Mouse (Mus musculus): Measurements from ENCODE around the gene Sft2d2. TPM values are rescaled to one million over a fixed set of nuclear protein-coding genes. Genes with fewer than 3 reads are reported as not detected.

The Sft2d2 gene
- total and polyA plus RNA-seq, 2 experiments = 29.8 to 32.4 TPM

DNA sequence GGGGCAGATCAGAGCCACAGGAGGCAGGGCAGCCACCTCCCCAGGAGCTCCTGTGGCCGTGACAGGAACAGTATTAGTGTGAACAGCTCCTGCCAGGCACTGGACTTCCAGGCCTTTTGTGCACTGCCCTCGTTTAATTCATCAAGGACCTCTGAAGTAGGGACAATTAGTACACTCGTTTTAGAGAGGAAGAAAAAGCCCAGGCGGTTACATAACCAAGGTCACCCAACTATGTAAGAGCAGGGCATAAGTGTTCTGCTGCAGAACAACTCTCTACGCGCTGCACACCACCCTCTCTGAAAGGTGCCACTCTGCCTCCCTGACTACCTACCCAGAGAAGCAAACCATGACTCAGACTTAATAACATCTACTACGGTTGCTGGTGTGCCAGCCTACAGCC lies 9.1 kb downstream of the Sft2d2 start:
- Histone ChIP-seq H3K27me3 (ENCODE audit: control insufficient read depth, insufficient read depth, low read length) (no peaks in the 10 kb centered on the region), H3K4me3 (ENCODE audit: insufficient read depth, low read depth, low read length) (no peak overlapping the region), H3K36me3 (ENCODE audit: control insufficient read depth, insufficient read depth, low read length) (peaks cover 29% of the 10 kb centered on the region), H3K4me1 (ENCODE audit: control insufficient read depth, insufficient read depth, low read length) (no peaks in the 10 kb centered on the region; the same call in 1 of the 2 replicates), H3K9ac (ENCODE audit: low read depth, low read length) (no peak overlapping the region), H3K79me2 (ENCODE audit: control insufficient read depth, insufficient read depth, low read length) (peaks cover 7% of the 10 kb centered on the region; the same call in 1 of the 2 replicates), H3K27ac (replicated peaks; ENCODE audit: insufficient read depth, low read depth, low read length) (no peak overlapping the region)
- WGBS = 82% methylated on average over 7 of the region's 7 CpGs
- DNase-seq (ENCODE audit: extremely low read depth, low read depth, low spot score) = no peak
- TF ChIP-seq CTCF (IDR thresholded peaks at IDR 0.05; ENCODE audit: low read depth, low read length) (no peak), POLR2A (IDR thresholded peaks at IDR 0.05; ENCODE audit: extremely low read depth, insufficient read depth, low read length) (no peak)

- Histone ChIP-seq H3K27ac (replicated peaks; ENCODE audit: insufficient read depth, low read depth, low read length) (no peak overlapping the region), H3K4me3 (ENCODE audit: insufficient read depth, low read depth, low read length) (no peak overlapping the region), H3K9ac (ENCODE audit: low read depth, low read length) (no peak overlapping the region), H3K4me1 (ENCODE audit: control insufficient read depth, insufficient read depth, low read length) (no peaks in the 10 kb centered on the region; the same call in 1 of the 2 replicates), H3K36me3 (ENCODE audit: control insufficient read depth, insufficient read depth, low read length) (peaks cover 32% of the 10 kb centered on the region), H3K27me3 (ENCODE audit: control insufficient read depth, insufficient read depth, low read length) (no peaks in the 10 kb centered on the region), H3K79me2 (ENCODE audit: control insufficient read depth, insufficient read depth, low read length) (peaks cover 3% of the 10 kb centered on the region; the same call in 1 of the 2 replicates)
- no peak for TF ChIP-seq POLR2A (IDR thresholded peaks at IDR 0.05; ENCODE audit: extremely low read depth, insufficient read depth, low read length)
- TF ChIP-seq CTCF (IDR thresholded peaks at IDR 0.05; ENCODE audit: low read depth, low read length) = no peak
- 62% methylated on average over 3 of the region's 3 CpGs for WGBS
- DNase-seq (ENCODE audit: extremely low read depth, low read depth, low spot score) = peak; percentile 73
Observed at GRCm38 (mm10) chr1:165184178-165184577, 10.1 kb downstream of the Sft2d2 start.

DNA sequence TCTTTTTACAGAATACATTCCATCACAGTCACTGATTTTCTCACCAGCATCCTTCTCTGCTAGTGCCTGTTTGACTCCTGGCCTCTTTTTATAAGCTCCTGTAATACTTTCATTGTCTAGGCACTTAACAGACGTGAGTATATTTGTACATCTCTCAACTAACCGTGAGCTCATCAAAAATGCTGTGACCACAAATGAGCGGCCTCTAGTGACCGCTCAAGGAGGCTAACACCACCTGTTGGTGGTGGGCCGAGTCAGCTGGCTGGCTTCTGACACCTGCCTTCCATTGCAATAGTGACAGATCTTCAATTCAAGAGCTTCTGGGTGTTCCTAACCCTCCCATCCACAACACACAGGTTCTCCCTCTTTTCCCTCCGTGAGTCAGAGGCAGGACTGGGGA lies 10.8 kb downstream of the Sft2d2 start:
- TF ChIP-seq CTCF (IDR thresholded peaks at IDR 0.05; ENCODE audit: low read depth, low read length) (no peak), POLR2A (IDR thresholded peaks at IDR 0.05; ENCODE audit: extremely low read depth, insufficient read depth, low read length) (no peak)
- Histone ChIP-seq H3K27ac (replicated peaks; ENCODE audit: insufficient read depth, low read depth, low read length) (no peak overlapping the region), H3K36me3 (ENCODE audit: control insufficient read depth, insufficient read depth, low read length) (peaks cover 32% of the 10 kb centered on the region), H3K4me1 (ENCODE audit: control insufficient read depth, insufficient read depth, low read length) (no peaks in the 10 kb centered on the region; the same call in 1 of the 2 replicates), H3K27me3 (ENCODE audit: control insufficient read depth, insufficient read depth, low read length) (no peaks in the 10 kb centered on the region), H3K79me2 (ENCODE audit: control insufficient read depth, insufficient read depth, low read length) (no peaks in the 10 kb centered on the region), H3K9ac (ENCODE audit: low read depth, low read length) (no peak overlapping the region), H3K4me3 (ENCODE audit: insufficient read depth, low read depth, low read length) (no peak overlapping the region)
- DNase-seq (ENCODE audit: extremely low read depth, low read depth, low spot score) = no peak
- WGBS = 89% methylated on average over 6 of the region's 6 CpGs

GRCm38 (mm10) chr1:165179321-165179720 lies 14.9 kb downstream of the Sft2d2 start:
- 87% methylated on average over 5 of the region's 5 CpGs for WGBS
- no peak for DNase-seq (ENCODE audit: extremely low read depth, low read depth, low spot score)
- Histone ChIP-seq H3K4me1 (ENCODE audit: control insufficient read depth, insufficient read depth, low read length) (no peaks in the 10 kb centered on the region; the same call in 1 of the 2 replicates), H3K9ac (ENCODE audit: low read depth, low read length) (no peak overlapping the region), H3K79me2 (ENCODE audit: control insufficient read depth, insufficient read depth, low read length) (no peaks in the 10 kb centered on the region), H3K27ac (replicated peaks; ENCODE audit: insufficient read depth, low read depth, low read length) (no peak overlapping the region), H3K4me3 (ENCODE audit: insufficient read depth, low read depth, low read length) (no peak overlapping the region), H3K27me3 (ENCODE audit: control insufficient read depth, insufficient read depth, low read length) (no peaks in the 10 kb centered on the region), H3K36me3 (ENCODE audit: control insufficient read depth, insufficient read depth, low read length) (peaks cover 32% of the 10 kb centered on the region)
- no peak for TF ChIP-seq POLR2A (IDR thresholded peaks at IDR 0.05; ENCODE audit: extremely low read depth, insufficient read depth, low read length)
- TF ChIP-seq CTCF (IDR thresholded peaks at IDR 0.05; ENCODE audit: low read depth, low read length) = no peak

GRCm38 (mm10) chr1:165178075-165178474 lies 16.2 kb downstream of the Sft2d2 start:
- H3K9ac ChIP-seq (ENCODE audit: low read depth, low read length) = no peak overlapping the region
- H3K36me3 ChIP-seq (ENCODE audit: control insufficient read depth, insufficient read depth, low read length) = peaks cover 21% of the 10 kb centered on the region
- no peak for TF ChIP-seq POLR2A (IDR thresholded peaks at IDR 0.05; ENCODE audit: extremely low read depth, insufficient read depth, low read length)
- no peak for TF ChIP-seq CTCF (IDR thresholded peaks at IDR 0.05; ENCODE audit: low read depth, low read length)
- H3K4me3 ChIP-seq (ENCODE audit: insufficient read depth, low read depth, low read length) = no peak overlapping the region
- peak; percentile 35 for DNase-seq (ENCODE audit: extremely low read depth, low read depth, low spot score)
- no peaks in the 10 kb centered on the region for H3K4me1 ChIP-seq (ENCODE audit: control insufficient read depth, insufficient read depth, low read length)
- 73% methylated on average over 6 of the region's 6 CpGs for WGBS
- no peak overlapping the region for H3K27ac ChIP-seq (replicated peaks; ENCODE audit: insufficient read depth, low read depth, low read length)
- H3K27me3 ChIP-seq (ENCODE audit: control insufficient read depth, insufficient read depth, low read length) = no peaks in the 10 kb centered on the region
- H3K79me2 ChIP-seq (ENCODE audit: control insufficient read depth, insufficient read depth, low read length) = no peaks in the 10 kb centered on the region

DNA sequence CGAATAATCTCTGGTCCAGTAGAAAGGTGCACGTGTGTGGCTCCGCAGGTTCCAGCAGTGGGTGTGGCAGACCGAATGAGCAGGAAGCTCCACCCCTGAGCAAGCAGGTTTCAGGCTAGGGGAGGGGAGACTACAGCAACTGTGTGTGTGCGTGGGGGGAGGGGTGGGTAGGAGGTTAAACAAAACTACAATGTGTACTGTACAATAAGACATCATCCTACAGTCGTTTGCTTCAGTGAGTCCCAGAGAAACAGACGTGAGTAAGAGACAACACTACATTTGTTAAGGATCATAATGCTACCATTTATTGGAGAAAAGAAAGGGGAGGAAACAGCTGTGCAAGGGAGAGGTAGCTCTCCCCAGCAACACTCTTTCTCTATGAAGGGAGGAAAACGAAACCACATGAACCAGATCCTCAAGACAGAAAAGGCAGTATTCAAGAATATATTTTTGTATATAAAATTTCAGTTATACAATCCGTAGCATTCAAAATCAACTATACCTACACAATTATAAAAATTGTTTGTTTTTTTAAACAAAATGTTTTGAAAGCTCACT lies 20.1 kb downstream of the Sft2d2 start:
- TF ChIP-seq POLR2A (IDR thresholded peaks at IDR 0.05; ENCODE audit: extremely low read depth, insufficient read depth, low read length) (no peak), CTCF (IDR thresholded peaks at IDR 0.05; ENCODE audit: low read depth, low read length) (no peak)
- H3K4me1 ChIP-seq (ENCODE audit: control insufficient read depth, insufficient read depth, low read length) = no peaks in the 10 kb centered on the region
- H3K79me2 ChIP-seq (ENCODE audit: control insufficient read depth, insufficient read depth, low read length) = no peaks in the 10 kb centered on the region
- H3K36me3 ChIP-seq (ENCODE audit: control insufficient read depth, insufficient read depth, low read length) = 0 out of 2 replicates have a peak, but pooled peaks cover 3% of the 10 kb centered on the region
- H3K9ac ChIP-seq (ENCODE audit: low read depth, low read length) = no peak overlapping the region
- no peaks in the 10 kb centered on the region for H3K27me3 ChIP-seq (ENCODE audit: control insufficient read depth, insufficient read depth, low read length)
- no peak for DNase-seq (ENCODE audit: extremely low read depth, low read depth, low spot score)
- H3K4me3 ChIP-seq (ENCODE audit: insufficient read depth, low read depth, low read length) = no peak overlapping the region
- WGBS = 56% methylated on average over 9 of the region's 9 CpGs
- no peak overlapping the region for H3K27ac ChIP-seq (replicated peaks; ENCODE audit: insufficient read depth, low read depth, low read length)

All from liver, adult 2 months (tissue).